Mouse (Mus musculus): ENCODE results near the gene Grin1.
A peak's percentile ranks its signal among the peaks of the same experiment; 100 is the strongest.

Grin1 gene

DNA sequence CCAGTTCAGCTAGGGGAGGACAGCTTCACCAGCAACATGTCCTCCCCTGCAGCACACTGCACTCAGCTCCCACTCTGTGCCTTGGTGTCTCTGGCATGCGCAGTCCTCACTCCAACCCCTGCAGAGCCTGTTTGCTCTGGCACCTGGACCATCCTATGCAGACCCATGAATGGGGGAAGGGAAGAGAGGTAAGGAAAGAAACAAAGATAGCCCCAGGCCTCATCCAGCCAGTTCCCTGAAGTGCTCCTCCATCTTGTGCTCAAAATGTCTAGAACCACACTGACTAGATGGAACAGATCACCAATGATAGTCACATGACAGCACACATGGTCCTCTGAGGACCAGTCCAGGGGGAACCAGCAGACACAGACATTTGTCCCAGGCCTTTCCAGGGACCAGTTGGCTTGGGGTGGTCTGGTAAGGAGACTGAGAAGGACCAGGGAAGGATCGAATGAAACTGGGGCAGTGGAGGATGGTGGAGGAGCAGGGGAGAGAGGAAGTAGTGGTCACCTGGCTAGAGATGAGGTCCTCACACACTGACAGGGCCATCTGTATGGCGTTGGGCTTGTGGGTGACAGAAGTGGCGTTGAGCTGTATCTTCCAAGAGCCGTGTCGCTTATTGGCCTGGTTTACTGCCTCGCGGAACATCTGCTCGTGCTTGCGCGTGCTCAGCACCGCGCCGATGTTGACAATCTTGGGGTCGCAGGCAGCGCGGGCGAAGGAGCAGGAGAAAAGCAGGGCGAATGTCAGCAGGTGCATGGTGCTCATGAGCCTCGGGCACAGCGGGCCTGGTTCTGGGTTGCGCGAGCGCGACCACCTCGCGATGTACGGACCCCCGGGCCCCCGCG, 644 bp downstream of the Grin1 start:
- no peak for DNase-seq (ENCODE audit: low read depth, low spot score)

DNA sequence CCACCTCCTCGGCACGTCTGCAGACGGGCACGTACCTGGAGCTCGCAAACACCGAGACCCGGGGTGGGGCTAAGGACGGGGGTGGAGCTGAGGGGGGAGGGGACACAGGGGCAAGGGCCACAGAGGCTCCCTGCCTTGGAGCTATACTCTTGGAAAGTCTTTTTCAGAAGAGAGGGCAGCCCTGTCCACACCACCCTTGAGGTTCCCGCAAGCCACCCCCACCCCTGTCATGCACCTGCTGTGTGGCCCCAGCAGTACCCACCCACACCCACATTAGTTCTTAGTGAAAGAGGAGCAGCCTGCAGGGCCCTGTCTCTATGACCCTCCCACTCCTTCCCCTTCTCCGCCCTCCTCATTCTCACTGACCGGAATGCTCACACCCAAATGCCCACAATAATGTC, 7.5 kb downstream of the Grin1 start:
- DNase-seq (ENCODE audit: low read depth, low spot score): no peak

- DNase-seq (ENCODE audit: low read depth, low spot score): no peak
Measured at GRCm38 (mm10) chr2:25310969-25311368, 8.0 kb downstream of the Grin1 start.

GRCm38 (mm10) chr2:25310180-25310579, 8.8 kb downstream of the Grin1 start:
- DNase-seq (ENCODE audit: low read depth, low spot score): no peak

- no peak for DNase-seq (ENCODE audit: low read depth, low spot score)
Measured at GRCm38 (mm10) chr2:25305587-25306359, 13.2 kb downstream of the Grin1 start.

GRCm38 (mm10) chr2:25304657-25305541, 14.1 kb downstream of the Grin1 start:
- no peak for DNase-seq (ENCODE audit: low read depth, low spot score)

DNA sequence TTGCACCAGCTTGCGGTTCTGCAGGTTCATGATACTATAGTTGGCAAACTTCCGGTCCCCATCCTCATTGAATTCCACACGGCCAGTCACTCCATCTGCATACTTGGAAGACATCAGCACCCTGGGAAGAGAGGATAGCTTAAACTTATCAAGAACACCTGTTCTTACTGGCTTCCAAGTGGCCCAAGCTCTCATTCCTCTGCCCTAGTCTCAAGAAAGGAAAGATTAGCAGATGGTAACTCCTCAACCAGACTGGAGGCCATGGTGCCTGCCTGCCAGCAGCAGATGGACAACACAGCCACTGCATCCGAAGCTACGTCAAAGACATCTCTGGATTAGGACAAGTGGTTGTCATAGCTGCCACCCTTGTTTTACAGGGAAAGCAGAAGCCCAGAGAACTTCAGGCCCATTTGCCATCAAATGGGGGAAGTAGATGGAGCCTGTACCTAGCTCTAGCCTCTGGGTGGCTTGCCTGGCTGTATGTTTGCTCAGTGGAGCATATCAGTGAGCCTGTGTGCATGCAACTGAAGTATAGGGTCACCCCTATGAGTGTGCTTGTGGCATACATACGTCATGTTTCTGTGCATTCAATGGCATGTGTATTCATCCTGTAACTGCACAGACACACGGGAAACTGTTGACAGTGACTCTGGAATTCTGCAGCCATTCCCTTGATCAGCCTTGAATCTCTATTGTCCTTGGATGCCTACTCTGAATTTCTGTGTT, 14.9 kb downstream of the Grin1 start:
- no peak for DNase-seq (ENCODE audit: low read depth, low spot score)

DNA sequence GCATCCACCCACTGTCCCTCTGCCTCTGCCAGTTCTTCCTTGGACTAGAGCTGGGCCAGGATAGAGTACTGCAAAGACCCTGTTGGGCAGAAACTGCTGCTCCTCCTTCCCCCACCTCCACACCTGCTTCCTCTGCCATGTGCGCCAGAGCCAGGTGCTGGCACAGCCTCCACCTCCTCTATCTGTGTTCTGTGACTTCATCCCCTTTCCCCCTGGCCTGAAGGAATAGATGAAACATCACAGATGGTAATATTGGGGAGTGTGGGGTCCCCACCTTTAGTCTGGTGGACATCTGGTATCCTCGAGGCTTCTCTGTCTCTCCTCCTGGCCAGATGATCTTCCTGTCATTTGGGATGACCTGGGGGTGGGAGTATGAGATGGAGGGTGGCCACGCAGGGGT, 15.5 kb downstream of the Grin1 start:
- DNase-seq (ENCODE audit: low read depth, low spot score): no peak

DNA sequence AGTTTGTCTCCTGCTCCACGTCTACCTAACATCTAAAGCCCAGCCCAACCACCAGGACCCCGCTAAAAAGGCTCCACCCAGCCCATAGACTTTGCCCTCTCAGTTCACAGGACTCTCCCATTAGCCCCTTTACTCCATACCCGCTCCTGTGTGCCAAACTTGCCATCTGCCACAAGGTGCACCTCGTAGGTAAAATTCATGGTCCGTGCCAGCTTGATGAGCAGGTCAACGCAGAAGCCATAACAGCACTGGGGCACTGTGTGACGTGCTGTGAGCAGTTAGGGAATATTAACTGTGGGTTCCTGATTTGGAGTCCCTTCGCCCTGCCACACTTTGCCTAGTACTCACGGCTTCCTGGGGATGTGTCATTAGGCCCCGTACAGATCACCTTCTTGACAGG, 20.9 kb downstream of the Grin1 start:
- DNase-seq (ENCODE audit: low read depth, low spot score): no peak

GRCm38 (mm10) chr2:25297093-25297492, 21.9 kb downstream of the Grin1 start:
- no peak for DNase-seq (ENCODE audit: low read depth, low spot score)

DNA sequence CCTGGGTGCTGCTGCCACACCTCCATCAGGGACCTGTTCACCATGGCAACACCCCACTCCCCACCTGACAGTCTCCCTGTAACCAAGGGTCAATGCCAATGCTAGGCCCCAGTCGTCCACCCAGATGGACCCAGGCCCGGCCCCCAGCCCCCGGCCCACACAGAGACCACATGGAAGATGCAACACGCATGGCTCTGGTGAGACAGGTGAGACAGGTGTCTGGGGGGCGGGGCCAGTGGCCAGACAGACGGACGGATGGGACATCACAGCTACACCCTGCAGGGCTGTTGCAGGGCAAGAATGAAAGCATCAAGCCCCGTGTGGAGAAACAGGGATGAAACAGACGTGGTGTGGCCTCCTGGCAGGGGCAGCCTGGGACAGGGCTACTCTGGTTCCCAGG, 25.3 kb downstream of the Grin1 start:
- DNase-seq (ENCODE audit: low read depth, low spot score): no peak

- DNase-seq (ENCODE audit: low read depth, low spot score): peak; percentile 52
Measured at GRCm38 (mm10) chr2:25292856-25293255, 26.1 kb downstream of the Grin1 start.

DNA sequence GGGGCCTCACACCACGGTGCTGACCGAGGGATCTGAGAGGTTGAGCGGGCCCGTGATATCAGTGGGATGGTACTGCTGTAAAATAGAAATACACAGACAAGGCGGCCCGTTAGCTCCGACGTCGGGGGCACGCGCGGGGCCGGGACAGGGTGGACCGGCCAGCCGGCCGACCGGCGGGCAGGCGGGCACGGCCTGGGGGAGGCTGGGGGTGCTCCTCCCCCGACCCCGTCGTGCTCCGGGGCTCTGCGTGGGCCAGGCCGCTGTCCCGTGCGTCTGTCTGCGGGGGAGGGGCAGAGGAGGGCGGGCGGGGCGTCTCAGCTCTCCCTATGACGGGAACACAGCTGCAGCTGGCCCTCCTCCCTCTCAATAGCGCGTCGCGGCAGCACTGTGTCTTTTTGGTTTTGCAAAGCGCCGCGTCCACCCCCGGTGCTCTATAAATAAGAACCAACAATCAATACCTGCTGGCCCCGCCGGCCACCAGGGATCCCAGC, 26.9 kb downstream of the Grin1 start:
- DNase-seq (ENCODE audit: low read depth, low spot score): no peak

- DNase-seq (ENCODE audit: low read depth, low spot score): no peak
Measured at GRCm38 (mm10) chr2:25291184-25292053, 27.6 kb downstream of the Grin1 start.

DNA sequence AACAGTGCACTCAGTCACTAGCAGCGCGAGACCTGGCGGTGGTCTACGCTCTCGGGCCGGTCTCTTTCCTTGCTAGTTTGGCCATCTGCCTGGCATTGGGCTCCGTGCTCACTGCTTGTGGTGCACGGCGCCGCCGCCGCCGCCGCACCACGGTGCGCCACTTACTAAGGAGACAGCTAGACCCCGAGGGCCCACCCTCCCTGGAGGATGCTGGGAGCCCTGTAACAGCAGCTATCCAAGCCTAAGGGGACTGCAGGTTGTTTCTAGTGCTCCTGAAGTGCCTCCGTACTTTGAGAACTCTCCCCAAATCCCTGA, 28.2 kb downstream of the Grin1 start:
- DNase-seq (ENCODE audit: low read depth, low spot score): no peak

- no peak for DNase-seq (ENCODE audit: low read depth, low spot score)
Measured at GRCm38 (mm10) chr2:25290101-25290815, 28.7 kb downstream of the Grin1 start.

GRCm38 (mm10) chr2:25289651-25290050, 29.3 kb downstream of the Grin1 start, which contains the start of gene Lrrc26:
Gene Lrrc26 (plus strand): TSS chr2:25289915.
- DNase-seq (ENCODE audit: low read depth, low spot score): no peak

- DNase-seq (ENCODE audit: low read depth, low spot score): no peak
Measured at GRCm38 (mm10) chr2:25288734-25289345, 30.1 kb downstream of the Grin1 start.

Data from WW6 (cell line).